Mouse (Mus musculus) ES-Bruce4 (cell line): Measurements from ENCODE around the gene Fam196b. TPM values are rescaled to one million over a fixed set of nuclear protein-coding genes. Genes with fewer than 3 reads are reported as not detected.

Experiments
- H3K27ac ChIP-seq: 2 replicates; pipeline ENCODE4 v1.5.1; 2012; ENCODE audit warnings: low read length, inconsistent platforms; ENCODE audit not compliant: insufficient read depth
- H3K27me3 ChIP-seq: 2 replicates; pipeline ENCODE4 v1.6.1; 2012; ENCODE audit warnings: mild to moderate bottlenecking, low read length, inconsistent platforms; ENCODE audit not compliant: control insufficient read depth, poor library complexity, insufficient read depth, severe bottlenecking
- H3K36me3 ChIP-seq: 2 replicates; pipeline ENCODE4 v1.6.1; 2012; ENCODE audit warnings: inconsistent platforms, mild to moderate bottlenecking, low read length, moderate library complexity; ENCODE audit not compliant: control insufficient read depth, poor library complexity, insufficient read depth, severe bottlenecking
- H3K4me1 ChIP-seq: one replicate; pipeline ENCODE4 v1.8.1; 2011; ENCODE audit warnings: low read length; ENCODE audit not compliant: control insufficient read depth, insufficient read depth
- H3K4me3 ChIP-seq: 2 replicates; pipeline ENCODE4 v1.5.1; 2011; ENCODE audit warnings: low read depth, mild to moderate bottlenecking, low read length
- H3K9ac ChIP-seq: 2 replicates; pipeline ENCODE4 v1.6.1; 2012; ENCODE audit warnings: low read depth, mild to moderate bottlenecking, inconsistent platforms; ENCODE audit not compliant: poor library complexity, severe bottlenecking
- H3K9me3 ChIP-seq: replicated peaks from 2 replicates; pipeline ENCODE4 v1.6.1; 2012; ENCODE audit warnings: mild to moderate bottlenecking, low read length, inconsistent platforms; ENCODE audit not compliant: control insufficient read depth, poor library complexity, insufficient read depth, severe bottlenecking
- CTCF ChIP-seq: IDR thresholded peaks from one replicate; pipeline ENCODE4 v1.8.1; 2011; ENCODE audit warnings: low read depth, low read length
- EP300 ChIP-seq: IDR thresholded peaks from 2 replicates; pipeline ENCODE4 v1.6.1; 2011; ENCODE audit warnings: low read depth, low read length; ENCODE audit not compliant: insufficient read depth
- POLR2A ChIP-seq: IDR thresholded peaks from one replicate; pipeline ENCODE4 v1.8.1; 2011; ENCODE audit warnings: low read length; ENCODE audit not compliant: insufficient read depth
- polyA plus RNA-seq: library from polyadenylated mRNA; stranded (reverse); fragments of >200 nt; gene quantifications from 2 replicates; pipeline ENCODE4 v1.2.4, GENCODE M21; 2011; ENCODE audit warnings: low read depth; ENCODE audit not compliant: missing spikeins, insufficient read depth, insufficient read length

Gene Fam196b
- polyA plus RNA-seq, 1 experiment: not detected

DNA sequence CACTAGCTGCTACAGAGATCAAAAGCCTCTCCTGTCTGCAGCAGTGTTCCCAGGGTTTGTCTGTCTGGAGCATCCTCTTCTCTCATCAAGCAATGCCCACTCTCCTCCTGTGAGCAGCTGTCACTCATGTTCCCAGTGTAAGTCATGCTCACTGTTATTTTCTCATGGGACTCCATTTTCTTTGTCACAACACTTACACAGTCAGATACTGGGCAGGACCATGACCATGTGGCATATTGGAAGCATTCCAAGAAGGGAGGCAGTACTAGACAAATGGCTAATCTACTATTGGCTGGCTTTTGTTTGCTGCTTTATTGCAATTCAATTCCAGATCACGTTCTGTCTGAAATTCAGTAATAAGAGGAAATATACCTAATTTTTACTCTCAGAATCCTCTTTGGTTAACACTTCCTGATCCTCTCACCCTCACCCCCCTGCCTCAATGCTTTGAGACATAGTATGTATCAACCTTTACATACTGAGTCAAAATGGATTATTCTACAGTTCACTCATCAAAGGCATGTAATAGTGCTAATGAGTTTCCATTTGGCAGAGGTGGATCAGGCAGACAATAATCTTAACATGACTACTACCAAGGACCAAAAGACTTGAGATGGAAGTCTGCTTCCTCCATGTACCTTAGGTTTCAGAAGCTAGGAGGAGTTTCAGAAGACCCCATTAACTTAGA lies 70.5 kb downstream of the Fam196b start:
- TF ChIP-seq CTCF (no peak), POLR2A (no peak), EP300 (no peak)
- H3K4me3 ChIP-seq: no peak overlapping the region
- no peak overlapping the region for H3K27ac ChIP-seq
- no peaks in the 10 kb centered on the region for H3K36me3 ChIP-seq
- no peaks in the 10 kb centered on the region for H3K27me3 ChIP-seq
- H3K9me3 ChIP-seq: no peaks in the 10 kb centered on the region
- no peaks in the 10 kb centered on the region for H3K4me1 ChIP-seq
- H3K9ac ChIP-seq: no peak overlapping the region

- no peak overlapping the region for H3K27ac ChIP-seq
- H3K36me3 ChIP-seq: no peaks in the 10 kb centered on the region
- H3K4me1 ChIP-seq: no peaks in the 10 kb centered on the region
- no peaks in the 10 kb centered on the region for H3K9me3 ChIP-seq
- H3K9ac ChIP-seq: no peak overlapping the region
- no peak overlapping the region for H3K4me3 ChIP-seq
- H3K27me3 ChIP-seq: no peaks in the 10 kb centered on the region; the same call in 1 of the 2 replicates
- no peak for TF ChIP-seq EP300
- no peak for TF ChIP-seq POLR2A
- no peak for TF ChIP-seq CTCF
Observed at GRCm38 (mm10) chr11:34389261-34390116, 74.9 kb downstream of the Fam196b start.

GRCm38 (mm10) chr11:34392105-34392504 lies 77.5 kb downstream of the Fam196b start:
- Histone ChIP-seq H3K27me3 (no peaks in the 10 kb centered on the region; the same call in 1 of the 2 replicates), H3K27ac (no peak overlapping the region), H3K4me3 (no peak overlapping the region), H3K4me1 (no peaks in the 10 kb centered on the region), H3K9me3 (no peaks in the 10 kb centered on the region), H3K36me3 (no peaks in the 10 kb centered on the region), H3K9ac (no peak overlapping the region)
- TF ChIP-seq POLR2A (no peak), EP300 (no peak), CTCF (no peak)

GRCm38 (mm10) chr11:34395802-34396201 lies 81.2 kb downstream of the Fam196b start:
- Histone ChIP-seq H3K27me3 (no peaks in the 10 kb centered on the region; the same call in 1 of the 2 replicates), H3K27ac (no peak overlapping the region), H3K36me3 (no peaks in the 10 kb centered on the region), H3K4me1 (no peaks in the 10 kb centered on the region), H3K9ac (no peak overlapping the region), H3K9me3 (no peaks in the 10 kb centered on the region), H3K4me3 (no peak overlapping the region)
- TF ChIP-seq CTCF (no peak), EP300 (no peak), POLR2A (no peak)

DNA sequence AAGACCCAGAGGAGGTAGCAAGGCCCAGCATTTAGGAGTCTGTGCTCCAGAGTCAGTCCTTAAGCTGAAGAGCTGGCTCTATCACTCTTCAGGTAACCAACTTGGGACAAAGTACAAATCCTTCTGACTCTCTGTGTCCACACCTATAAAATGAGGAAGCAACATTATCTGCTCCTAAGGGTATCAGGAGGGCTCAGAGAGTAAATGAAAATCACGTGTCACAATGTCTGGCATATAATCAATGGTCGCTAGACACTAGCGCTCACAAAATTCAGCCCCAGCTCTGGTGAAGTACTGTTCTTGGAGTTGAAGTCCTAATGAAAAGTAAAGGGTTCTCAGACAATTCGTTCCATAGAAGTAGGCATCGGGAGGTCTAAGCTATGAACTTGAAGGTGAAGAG lies 83.0 kb downstream of the Fam196b start:
- TF ChIP-seq EP300: no peak
- no peak for TF ChIP-seq POLR2A
- TF ChIP-seq CTCF: no peak
- Histone ChIP-seq H3K4me3 (no peak overlapping the region), H3K36me3 (no peaks in the 10 kb centered on the region), H3K9me3 (no peaks in the 10 kb centered on the region), H3K27ac (no peak overlapping the region), H3K9ac (no peak overlapping the region), H3K4me1 (no peaks in the 10 kb centered on the region), H3K27me3 (no peaks in the 10 kb centered on the region)

GRCm38 (mm10) chr11:34398555-34398954 lies 83.9 kb downstream of the Fam196b start:
- Histone ChIP-seq H3K9me3 (no peaks in the 10 kb centered on the region), H3K36me3 (no peaks in the 10 kb centered on the region), H3K4me1 (no peaks in the 10 kb centered on the region), H3K27ac (no peak overlapping the region), H3K9ac (no peak overlapping the region), H3K27me3 (no peaks in the 10 kb centered on the region), H3K4me3 (no peak overlapping the region)
- TF ChIP-seq EP300: no peak
- TF ChIP-seq POLR2A: no peak
- no peak for TF ChIP-seq CTCF
